Mouse (Mus musculus): Measurements from ENCODE around the gene Gm10491.
A peak's percentile ranks its signal among the peaks of the same experiment; 100 is the strongest.
"Not testable (repeated sequence)": the region's sequence is repeated elsewhere in the genome, so short reads cannot be mapped to it uniquely, and the experiment has no call there.

Gm10491 gene

DNA sequence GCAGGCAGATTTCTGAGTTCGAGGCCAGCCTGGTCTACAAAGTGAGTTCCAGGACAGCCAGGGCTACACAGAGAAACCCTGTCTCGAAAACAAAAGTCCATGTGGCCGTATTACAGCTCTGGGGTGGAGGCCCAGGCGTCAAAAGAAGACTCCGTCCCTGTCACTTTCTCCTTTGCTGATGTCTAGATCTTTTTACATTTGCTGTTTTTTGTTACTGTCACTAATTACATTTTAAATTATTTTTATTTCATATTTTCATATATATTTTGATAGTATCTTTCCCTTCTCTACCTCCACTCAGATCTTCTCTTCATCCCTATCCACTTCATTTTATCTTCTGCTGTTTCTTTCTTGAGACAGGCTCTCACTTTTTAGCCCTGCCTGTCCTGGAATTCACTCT lies at the start of gene Gm10491:
Gene Gm10491 (minus strand): TSS at position 101 of the 400 bp plus-strand sequence.
- DNase-seq (ENCODE audit: low read depth, low spot score), result no peak

- no peak for DNase-seq (ENCODE audit: low read depth, low spot score)
These were observed 42.5 kb upstream of the Gm10491 start for GRCm38 (mm10) chrX:7950091-7950490.

- peak; percentile 98 for DNase-seq (ENCODE audit: low read depth, low spot score)
These were observed 40.4 kb upstream of the Gm10491 start for GRCm38 (mm10) chrX:7947900-7948492.

- no peak for DNase-seq (ENCODE audit: low read depth, low spot score)
These were observed 39.7 kb upstream of the Gm10491 start, which contains the start of gene Hdac6 for GRCm38 (mm10) chrX:7947108-7947899. Gene Hdac6, minus strand, starts transcription at chrX:7947889.

GRCm38 (mm10) chrX:7945618-7946017 lies 38.0 kb upstream of the Gm10491 start:
- DNase-seq (ENCODE audit: low read depth, low spot score), result no peak

- DNase-seq (ENCODE audit: low read depth, low spot score), result no peak
These were observed 30.0 kb upstream of the Gm10491 start for GRCm38 (mm10) chrX:7937667-7938066.

GRCm38 (mm10) chrX:7936874-7937273 lies 29.2 kb upstream of the Gm10491 start:
- peak; percentile 10 for DNase-seq (ENCODE audit: low read depth, low spot score)

- DNase-seq (ENCODE audit: low read depth, low spot score), result no peak
These were observed 20.7 kb upstream of the Gm10491 start, which contains the start of gene Eras for GRCm38 (mm10) chrX:7928270-7928790. Gene Eras, minus strand, starts transcription at chrX:7928607.

DNA sequence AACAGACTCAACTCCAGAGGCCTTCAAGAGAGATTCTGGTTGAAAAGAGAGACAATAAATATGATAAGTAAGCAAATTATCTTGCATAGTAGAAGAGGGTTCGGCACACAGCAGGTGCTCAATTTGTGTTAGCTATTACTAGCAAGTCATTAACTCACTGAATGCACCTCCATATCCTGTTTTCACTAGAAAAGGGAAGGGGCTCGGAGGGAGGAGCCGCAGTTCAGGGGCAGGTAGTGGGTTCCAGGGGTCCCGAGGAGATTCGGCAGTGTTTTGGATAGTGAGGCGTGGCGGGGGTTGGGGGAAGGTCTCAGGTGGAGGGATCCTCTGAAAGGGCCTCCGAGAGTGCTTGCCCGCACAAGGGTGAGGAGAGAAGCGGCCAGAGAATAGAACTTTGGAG lies 19.5 kb upstream of the Gm10491 start:
- no peak for DNase-seq (ENCODE audit: low read depth, low spot score)

GRCm38 (mm10) chrX:7926266-7926665 lies 18.6 kb upstream of the Gm10491 start:
- DNase-seq (ENCODE audit: low read depth, low spot score), result no peak

DNA sequence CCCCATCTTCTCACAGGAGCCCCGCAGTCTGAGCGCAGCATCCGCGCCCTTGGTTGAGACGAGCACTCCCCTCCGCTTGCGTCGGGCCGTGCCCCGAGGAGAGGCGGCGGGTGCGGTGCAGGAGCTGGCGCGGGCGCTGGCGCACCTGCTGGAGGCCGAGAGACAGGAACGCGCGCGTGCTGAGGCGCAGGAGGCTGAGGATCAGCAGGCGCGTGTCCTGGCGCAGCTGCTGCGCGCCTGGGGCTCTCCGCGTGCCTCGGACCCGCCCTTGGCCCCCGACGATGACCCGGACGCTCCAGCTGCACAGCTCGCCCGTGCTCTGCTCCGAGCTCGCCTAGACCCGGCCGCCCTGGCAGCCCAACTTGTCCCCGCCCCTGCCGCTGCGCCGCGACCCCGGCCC lies 14.4 kb upstream of the Gm10491 start:
- peak; percentile 53 for DNase-seq (ENCODE audit: low read depth, low spot score)

DNA sequence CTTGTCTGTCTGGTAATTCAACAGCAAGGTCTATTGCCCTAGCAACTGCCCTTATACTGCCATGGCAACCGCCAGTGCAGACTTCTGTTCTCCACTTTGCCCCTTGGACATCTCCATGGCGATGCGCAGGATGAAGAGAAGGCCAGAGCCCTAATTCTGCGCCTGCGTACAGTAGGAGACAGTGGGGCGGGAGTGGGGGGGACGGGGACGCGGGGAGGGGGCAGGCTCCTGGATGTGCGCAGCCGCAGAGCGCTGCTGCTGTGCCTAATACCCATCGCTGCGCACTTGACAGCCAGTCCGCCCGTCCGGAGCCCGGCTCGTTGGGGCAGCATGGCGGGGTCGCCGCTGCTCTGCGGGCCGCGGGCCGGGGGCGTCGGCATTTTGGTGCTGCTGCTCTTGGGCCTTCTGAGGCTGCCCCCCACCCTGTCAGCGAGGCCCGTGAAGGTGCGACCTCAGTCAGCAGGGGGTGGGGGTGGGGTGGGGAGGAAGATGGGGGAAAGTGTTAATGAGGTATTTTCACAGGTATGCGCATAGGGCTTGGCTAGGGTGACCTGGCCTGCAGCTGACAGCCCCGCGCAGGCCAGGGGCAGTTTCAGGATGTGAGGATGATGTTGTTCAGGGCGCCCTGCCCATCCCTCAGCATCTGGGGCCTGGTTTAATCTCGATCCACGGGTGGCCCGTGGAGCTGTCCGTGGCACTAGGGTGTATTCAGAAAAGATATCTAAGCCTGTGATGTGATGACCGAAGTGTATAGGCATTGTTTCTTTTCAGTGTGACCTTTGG lies 12.2 kb upstream of the Gm10491 start, which contains the start of gene Pcsk1n:
Gene Pcsk1n (plus strand): TSS at position 222 of the 783 bp plus-strand sequence.
- DNase-seq (ENCODE audit: low read depth, low spot score), result peak; percentile 92

- DNase-seq (ENCODE audit: low read depth, low spot score), result not testable (repeated sequence)
These were observed 10.3 kb upstream of the Gm10491 start for GRCm38 (mm10) chrX:7917960-7918359.

DNA sequence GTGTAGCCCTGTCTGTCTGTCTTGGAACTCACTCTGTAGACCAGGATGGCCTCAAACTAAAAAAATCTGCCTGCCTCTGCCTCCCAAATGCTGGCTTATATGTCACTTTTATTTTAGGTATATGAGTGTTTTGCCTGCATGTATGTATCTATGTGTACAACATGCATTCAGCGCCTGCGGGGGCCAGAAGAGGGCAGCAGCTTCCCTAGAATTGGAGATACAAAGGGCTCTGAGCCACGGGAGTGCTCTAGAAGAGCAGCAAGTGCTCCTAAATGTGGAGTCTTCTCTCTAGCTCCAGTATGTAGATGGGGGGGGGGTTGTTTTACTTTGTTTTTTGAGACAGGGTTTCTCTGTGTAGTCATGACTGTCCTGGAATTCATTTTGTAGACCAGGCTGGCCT lies 8.0 kb upstream of the Gm10491 start:
- peak; percentile 20 for DNase-seq (ENCODE audit: low read depth, low spot score)

- DNase-seq (ENCODE audit: low read depth, low spot score), result peak; percentile 30
These were observed 2.8 kb upstream of the Gm10491 start for GRCm38 (mm10) chrX:7910473-7910872.

- DNase-seq (ENCODE audit: low read depth, low spot score), result not testable (repeated sequence)
These were observed 1.6 kb upstream of the Gm10491 start, which contains the start of gene Gm10490 for GRCm38 (mm10) chrX:7909242-7909641. Gene Gm10490, plus strand, starts transcription at chrX:7909542.

- DNase-seq (ENCODE audit: low read depth, low spot score), result no peak
These were observed 3.2 kb downstream of the Gm10491 start for GRCm38 (mm10) chrX:7904441-7904840.

DNA sequence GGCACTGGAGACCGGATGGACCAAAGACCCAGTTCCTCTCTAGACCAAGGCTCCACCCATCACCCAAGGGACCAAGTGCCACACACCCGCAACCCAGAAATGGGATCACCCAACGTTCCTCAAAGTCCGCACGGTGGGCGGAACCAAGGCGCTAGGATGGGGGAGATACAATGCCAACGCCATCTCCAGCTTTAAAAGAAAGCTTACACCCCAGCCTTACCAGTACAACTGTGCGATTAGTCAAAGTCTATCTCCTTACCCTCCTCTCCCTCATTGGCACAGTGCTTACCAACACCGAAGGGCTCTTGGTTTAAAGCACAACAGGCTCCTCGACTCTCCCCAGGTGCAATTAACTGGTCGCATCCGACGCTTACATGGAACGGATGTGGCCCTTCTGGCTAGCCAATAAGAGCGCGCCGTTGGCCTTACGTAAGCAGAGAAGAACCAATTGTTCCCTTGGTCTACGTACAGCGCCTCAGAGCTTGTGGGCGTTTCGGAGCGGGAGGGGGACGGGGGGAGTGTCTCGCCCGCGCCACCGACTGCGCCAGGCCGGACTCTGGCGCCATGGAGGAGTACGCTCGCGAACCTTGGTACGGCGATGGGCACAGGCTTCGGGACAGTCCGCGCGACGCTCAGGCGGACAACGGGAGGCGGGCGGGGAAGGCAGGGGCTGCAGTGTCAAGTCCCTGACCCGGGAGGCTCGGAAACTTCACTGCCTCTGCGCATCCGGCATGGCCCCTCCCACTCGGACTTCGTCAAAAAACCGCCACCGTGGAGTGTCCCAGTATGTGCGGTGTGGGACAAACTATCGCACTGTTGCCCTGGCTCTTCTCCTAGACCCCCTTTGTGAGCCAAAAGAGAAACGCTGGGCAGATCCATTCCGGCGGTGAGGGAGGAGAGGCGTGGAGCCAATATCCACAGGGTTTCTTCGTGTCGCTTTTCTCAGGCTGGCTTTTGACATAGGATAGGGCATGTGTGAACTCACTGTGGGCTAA lies 8.5 kb downstream of the Gm10491 start, which contains the start of the genes Pqbp1 and Timm17b:
Gene Pqbp1 (minus strand): TSS at position 390 of the 995 bp plus-strand sequence.
Gene Timm17b (plus strand): TSS at position 478 of the 995 bp plus-strand sequence.
- peak; percentile 98 for DNase-seq (ENCODE audit: low read depth, low spot score)

DNA sequence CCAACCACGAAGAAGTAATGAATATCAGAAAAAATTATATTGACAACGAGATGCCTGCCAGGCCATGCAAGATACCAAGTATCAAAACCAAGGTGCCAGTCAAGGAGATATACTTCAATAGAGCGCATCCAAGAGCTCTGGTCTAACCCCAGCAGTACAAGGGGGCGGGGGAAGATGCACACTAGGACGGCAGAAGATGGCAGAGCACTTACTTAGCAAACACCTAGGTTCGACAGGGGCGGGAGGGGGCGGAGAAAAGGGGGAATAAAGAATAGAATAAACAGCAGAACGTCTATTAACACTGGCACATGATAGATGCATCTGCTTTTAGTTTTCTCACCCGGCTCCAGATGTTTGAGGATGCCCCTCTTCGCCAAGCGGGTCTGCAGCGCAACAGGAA lies 9.4 kb downstream of the Gm10491 start:
- peak; percentile 17 for DNase-seq (ENCODE audit: low read depth, low spot score)

DNA sequence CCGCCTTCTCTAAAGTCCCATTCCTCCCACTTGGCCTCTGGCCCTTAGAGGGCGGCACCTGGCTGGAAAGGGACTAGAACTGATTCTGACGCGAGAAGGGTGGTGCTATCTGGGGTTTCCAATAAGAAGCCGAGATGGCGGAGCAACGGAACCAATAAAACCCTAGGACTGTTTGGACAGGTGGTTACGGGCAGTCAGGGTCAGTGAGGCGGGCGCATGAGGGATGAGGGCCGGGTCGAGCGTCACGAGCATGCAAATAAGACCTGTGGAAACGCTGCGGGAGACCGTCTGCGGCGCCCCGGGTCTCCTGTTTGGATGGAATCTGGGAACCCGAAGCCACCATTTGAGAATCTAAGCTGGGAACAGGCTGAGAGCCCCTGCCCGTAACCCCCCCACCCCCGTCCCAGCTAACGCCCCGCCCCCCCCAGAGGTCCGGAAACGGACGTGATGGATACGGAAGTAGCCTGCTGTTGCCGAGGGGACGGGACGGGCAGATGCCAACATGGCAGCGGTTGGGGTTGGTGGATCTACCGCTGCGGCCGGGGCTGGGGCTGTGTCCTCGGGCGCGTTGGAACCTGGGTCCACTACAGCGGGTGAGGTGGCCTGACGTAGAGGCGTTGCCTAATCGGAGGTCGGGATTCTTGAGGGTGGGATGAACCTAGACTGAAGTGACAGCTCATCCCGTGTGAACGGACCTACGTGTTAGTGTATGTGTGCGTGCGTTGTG lies 23.6 kb downstream of the Gm10491 start, which contains the start of gene Slc35a2:
Gene Slc35a2 (plus strand): TSS at position 188 of the 727 bp plus-strand sequence.
- peak; percentile 97 for DNase-seq (ENCODE audit: low read depth, low spot score)
